Mouse (Mus musculus) cerebellum, postnatal 36 days (tissue): Measurements from ENCODE around the gene AU015836.
"Not testable (repeated sequence)": the region's sequence is repeated elsewhere in the genome, so short reads cannot be mapped to it uniquely, and the experiment has no call there.

Source experiments
- DNase-seq, 2 experiments: peaks; one replicate each; pipeline ENCODE4 v3.0.0; 2021 to 2022; ENCODE audit warnings: mixed read lengths in 2 of 2

AU015836 gene

GRCm38 (mm10) chrX:93968444-93968843 is at the start of gene AU015836:
AU015836 (plus strand) TSS chrX:93968659.
- no peak for DNase-seq

GRCm38 (mm10) chrX:93919017-93919416 is 49.4 kb upstream of the AU015836 start:
- DNase-seq, result no peak

- DNase-seq, result no peak
These were observed 40.1 kb upstream of the AU015836 start for GRCm38 (mm10) chrX:93928379-93928778.

- DNase-seq, result no peak
These were observed 39.7 kb upstream of the AU015836 start for GRCm38 (mm10) chrX:93928794-93929193.

- DNase-seq, result no peak
These were observed 36.8 kb upstream of the AU015836 start for GRCm38 (mm10) chrX:93931694-93932093.

GRCm38 (mm10) chrX:93956727-93957126 is 11.7 kb upstream of the AU015836 start:
- no peak for DNase-seq

GRCm38 (mm10) chrX:93958502-93958901 is 10.0 kb upstream of the AU015836 start:
- no peak for DNase-seq

GRCm38 (mm10) chrX:93980341-93980740 is 11.9 kb downstream of the AU015836 start:
- DNase-seq, result no peak

GRCm38 (mm10) chrX:93982193-93982592 is 13.7 kb downstream of the AU015836 start:
- DNase-seq, result no peak

GRCm38 (mm10) chrX:93985096-93985495 is 16.6 kb downstream of the AU015836 start:
- DNase-seq, result not testable (repeated sequence)

- no peak for DNase-seq
These were observed 38.5 kb downstream of the AU015836 start for GRCm38 (mm10) chrX:94006991-94007390.

GRCm38 (mm10) chrX:94009442-94009841 is 41.0 kb downstream of the AU015836 start:
- no peak for DNase-seq

GRCm38 (mm10) chrX:94011656-94012173 is 43.3 kb downstream of the AU015836 start:
- no peak for DNase-seq

GRCm38 (mm10) chrX:94012479-94013167 is 44.2 kb downstream of the AU015836 start:
- no peak for DNase-seq

- DNase-seq, result no peak
These were observed 48.4 kb downstream of the AU015836 start for GRCm38 (mm10) chrX:94016891-94017290.

GRCm38 (mm10) chrX:94022264-94022874 is 53.9 kb downstream of the AU015836 start:
- DNase-seq, result no peak
